Mouse (Mus musculus): Measurements from ENCODE around the gene Crygb.

Crygb gene

GRCm38 (mm10) chr1:65082188-65082587, at the start of gene Crygb:
Gene Crygb, minus strand, starts transcription at chr1:65082288.
- no peak for DNase-seq

- no peak for DNase-seq
These were observed 49.6 kb upstream of the Crygb start for GRCm38 (mm10) chr1:65131671-65132070.

- no peak for DNase-seq
These were observed 48.1 kb upstream of the Crygb start for GRCm38 (mm10) chr1:65130226-65130625.

- DNase-seq = peak; percentile 36
These were observed 47.6 kb upstream of the Crygb start for GRCm38 (mm10) chr1:65129634-65130180.

GRCm38 (mm10) chr1:65122574-65123372, 40.7 kb upstream of the Crygb start, which contains the start of gene D630023F18Rik:
Gene D630023F18Rik, minus strand, starts transcription at chr1:65123214.
- peak; percentile 25 for DNase-seq

- no peak for DNase-seq
These were observed 37.4 kb upstream of the Crygb start, which contains the start of gene Gm28845 for GRCm38 (mm10) chr1:65119438-65119837. Gene Gm28845, minus strand, starts transcription at chr1:65119558.

GRCm38 (mm10) chr1:65118150-65118913, 36.2 kb upstream of the Crygb start:
- no peak for DNase-seq

- DNase-seq = no peak
These were observed 31.6 kb upstream of the Crygb start for GRCm38 (mm10) chr1:65113536-65114172.

GRCm38 (mm10) chr1:65112807-65113196, 30.7 kb upstream of the Crygb start:
- no peak for DNase-seq

GRCm38 (mm10) chr1:65112031-65112806, 30.1 kb upstream of the Crygb start:
- DNase-seq = peak; percentile 59

GRCm38 (mm10) chr1:65109756-65110435, 27.8 kb upstream of the Crygb start:
- DNase-seq = no peak

- DNase-seq = no peak
These were observed 27.1 kb upstream of the Crygb start for GRCm38 (mm10) chr1:65109196-65109595.

GRCm38 (mm10) chr1:65107654-65108279, 25.7 kb upstream of the Crygb start:
- no peak for DNase-seq

GRCm38 (mm10) chr1:65103273-65103672, 21.2 kb upstream of the Crygb start, which contains the start of gene Cryga:
Gene Cryga, minus strand, starts transcription at chr1:65103373.
- no peak for DNase-seq

- DNase-seq = no peak
These were observed 14.9 kb upstream of the Crygb start for GRCm38 (mm10) chr1:65096953-65097352.

GRCm38 (mm10) chr1:65091566-65091965, 9.5 kb upstream of the Crygb start:
- no peak for DNase-seq

- DNase-seq = peak; percentile 6
These were observed 8.3 kb upstream of the Crygb start for GRCm38 (mm10) chr1:65090370-65090769.

GRCm38 (mm10) chr1:65088567-65089356, 6.7 kb upstream of the Crygb start:
- DNase-seq = no peak

- DNase-seq = no peak
These were observed 6.5 kb downstream of the Crygb start for GRCm38 (mm10) chr1:65075607-65076006.

GRCm38 (mm10) chr1:65073589-65073988, 8.5 kb downstream of the Crygb start, which contains the start of gene Crygc:
Gene Crygc, minus strand, starts transcription at chr1:65073689.
- DNase-seq = no peak

Data from layer of hippocampus, adult 9-11 months (tissue).